Mouse (Mus musculus) spleen, adult 18-20 months (tissue): ENCODE data around the gene Slc23a2.

ENCODE experiments used
- DNase-seq, 2 experiments: peaks; one replicate each; pipeline ENCODE4 v3.0.0; 2022; ENCODE audit warnings: mixed read lengths in 2 of 2

The Slc23a2 gene

GRCm38 (mm10) chr2:132046659-132047058 lies 98.2 kb downstream of the Slc23a2 start:
- no peak for DNase-seq

GRCm38 (mm10) chr2:132044320-132045274 lies 100.3 kb downstream of the Slc23a2 start:
- no peak for DNase-seq

GRCm38 (mm10) chr2:132043101-132043621 lies 101.7 kb downstream of the Slc23a2 start:
- no peak for DNase-seq

GRCm38 (mm10) chr2:132039894-132040293 lies 105.0 kb downstream of the Slc23a2 start:
- peak in 1 of 2 experiments; percentile 33 for DNase-seq

GRCm38 (mm10) chr2:132036326-132036725 lies 108.6 kb downstream of the Slc23a2 start:
- DNase-seq: no peak

- peak; percentile 53 to 57 for DNase-seq
Measured at GRCm38 (mm10) chr2:132035470-132035835, 109.5 kb downstream of the Slc23a2 start.

GRCm38 (mm10) chr2:132034590-132035469 lies 110.1 kb downstream of the Slc23a2 start:
- no peak for DNase-seq

GRCm38 (mm10) chr2:132031364-132032095 lies 113.4 kb downstream of the Slc23a2 start:
- DNase-seq: no peak

- no peak for DNase-seq
Measured at GRCm38 (mm10) chr2:132030418-132031363, 114.2 kb downstream of the Slc23a2 start.

- peak; percentile 91 to 92 for DNase-seq
Measured at GRCm38 (mm10) chr2:132029646-132030417, 115.1 kb downstream of the Slc23a2 start, which contains the start of gene Rassf2. Rassf2 (minus strand) TSS chr2:132030258.

- peak; percentile 70 to 73 for DNase-seq
Measured at GRCm38 (mm10) chr2:132028894-132029605, 115.9 kb downstream of the Slc23a2 start.

GRCm38 (mm10) chr2:132028107-132028506 lies 116.8 kb downstream of the Slc23a2 start:
- DNase-seq: no peak

GRCm38 (mm10) chr2:132027366-132027765 lies 117.5 kb downstream of the Slc23a2 start:
- no peak for DNase-seq

- DNase-seq: no peak
Measured at GRCm38 (mm10) chr2:132024028-132024427, 120.9 kb downstream of the Slc23a2 start.

GRCm38 (mm10) chr2:132022621-132023020 lies 122.3 kb downstream of the Slc23a2 start:
- peak; percentile 55 to 70 for DNase-seq

- DNase-seq: no peak
Measured at GRCm38 (mm10) chr2:132021616-132022015, 123.3 kb downstream of the Slc23a2 start.

- peak; percentile 69 to 77 for DNase-seq
Measured at GRCm38 (mm10) chr2:132020991-132021541, 123.8 kb downstream of the Slc23a2 start.

- DNase-seq: no peak
Measured at GRCm38 (mm10) chr2:132020420-132020819, 124.5 kb downstream of the Slc23a2 start.

- peak; percentile 59 to 63 for DNase-seq
Measured at GRCm38 (mm10) chr2:132019372-132019811, 125.5 kb downstream of the Slc23a2 start.
